Mouse (Mus musculus) mouse embryonic stem cell (cell line): ENCODE data around the gene Epas1.

Source experiments
- in situ Hi-C, 2 experiments: fragments of 300-500 bp; cut with MboI; formaldehyde crosslinking; loops; 1 replicate in 1 of 2; 3 replicates in 1 of 2; pipeline ENCODE4 v1.14.3; 2019 to 2020; ENCODE audit warnings: low sequenced_read_pairs in 2 of 2, low pct_unique_long_range_greater_than_20kb in 1 of 2, mixed read lengths in 1 of 2; ENCODE audit not compliant: unreplicated experiment in 1 of 2

Epas1 gene

GRCm38 (mm10) chr17:86872643-86873042 is 119.1 kb downstream of the Epas1 start:
- in situ Hi-C loops = no loop called here

DNA sequence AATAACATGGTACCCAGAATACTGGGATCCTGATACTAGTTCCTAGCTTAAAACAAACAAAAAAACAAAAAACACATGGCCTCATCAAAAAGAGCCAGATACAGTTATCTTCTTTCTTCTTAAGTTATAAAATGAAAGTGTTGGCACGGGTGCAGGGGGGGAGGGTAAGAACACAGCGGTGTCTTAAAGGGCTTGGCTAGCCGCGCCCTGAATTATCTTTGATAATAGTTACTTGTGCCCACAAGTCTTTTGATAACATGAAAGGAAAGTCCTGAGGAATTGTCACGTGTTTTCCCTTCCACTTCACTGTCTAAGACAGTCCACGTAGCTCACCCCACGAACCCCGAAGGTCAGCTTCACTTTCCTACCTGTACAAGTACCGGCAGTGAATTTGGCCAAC is 123.4 kb downstream of the Epas1 start:
- in situ Hi-C loops = no loop called here

- in situ Hi-C loops = no loop called here
These were observed 124.2 kb downstream of the Epas1 start for GRCm38 (mm10) chr17:86877747-86878146.

DNA sequence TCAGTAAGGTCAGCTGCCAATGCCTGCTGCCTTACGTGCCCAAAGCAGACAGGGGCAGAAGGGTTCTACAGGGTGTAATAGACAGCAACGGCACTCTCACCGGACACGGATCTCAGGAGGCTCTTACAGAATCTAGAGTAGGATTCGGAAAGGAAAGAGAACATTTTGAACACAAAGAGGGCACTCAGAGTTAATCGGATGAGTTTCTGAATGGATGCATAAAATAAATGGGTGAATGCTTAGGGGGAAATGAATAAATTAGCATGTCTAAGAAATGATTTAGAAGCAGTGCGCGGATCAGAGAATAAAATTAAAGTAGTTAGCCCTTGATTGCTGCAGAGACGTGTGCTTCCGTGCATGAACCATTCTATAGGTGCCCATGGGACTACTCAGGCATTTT is 126.6 kb downstream of the Epas1 start:
- in situ Hi-C loops = no loop called here

- in situ Hi-C loops = no loop called here
These were observed 127.1 kb downstream of the Epas1 start for GRCm38 (mm10) chr17:86880461-86881044.
